Mouse (Mus musculus) mouse trophoblast stem cell (cell line): ENCODE results near the gene Pgpep1.

Experiments used
- in situ Hi-C, 2 experiments: fragments of 300-500 bp; cut with MseI, MboI; formaldehyde crosslinking; loops; 2 replicates in 1 of 2; 3 replicates in 1 of 2; pipeline ENCODE4 v1.15.1; 2025

The Pgpep1 gene

GRCm38 (mm10) chr8:70635527-70635926 is 24.7 kb downstream of the Pgpep1 start:
- in situ Hi-C loops: no loop called here

- in situ Hi-C loops: no loop called here
Observed at GRCm38 (mm10) chr8:70634066-70634465, 26.1 kb downstream of the Pgpep1 start.

GRCm38 (mm10) chr8:70632346-70632892 is 27.8 kb downstream of the Pgpep1 start, which contains the start of gene Gdf15:
TSS of gene Gdf15 (minus strand) at chr8:70632456.
- in situ Hi-C loops: no loop called here

- in situ Hi-C loops: no loop called here
Observed at GRCm38 (mm10) chr8:70631436-70631835, 28.8 kb downstream of the Pgpep1 start.

- in situ Hi-C loops: no loop called here
Observed at GRCm38 (mm10) chr8:70630532-70631381, 29.4 kb downstream of the Pgpep1 start.

GRCm38 (mm10) chr8:70629574-70630531 is 30.3 kb downstream of the Pgpep1 start:
- in situ Hi-C loops: no loop called here

- in situ Hi-C loops: no loop called here
Observed at GRCm38 (mm10) chr8:70628986-70629490, 31.1 kb downstream of the Pgpep1 start.

GRCm38 (mm10) chr8:70627041-70627440 is 33.1 kb downstream of the Pgpep1 start:
- in situ Hi-C loops: no loop called here

GRCm38 (mm10) chr8:70625104-70625503 is 35.1 kb downstream of the Pgpep1 start:
- in situ Hi-C loops: no loop called here

GRCm38 (mm10) chr8:70622220-70622619 is 38.0 kb downstream of the Pgpep1 start:
- in situ Hi-C loops: loop anchor here in 1 of 2 experiments (5.0 kb wide), 1 partner anchor 35 kb away; no protein-coding TSS in a partner anchor

GRCm38 (mm10) chr8:70618888-70619334 is 41.3 kb downstream of the Pgpep1 start:
- in situ Hi-C loops: no loop called here

GRCm38 (mm10) chr8:70617985-70618384 is 42.2 kb downstream of the Pgpep1 start:
- in situ Hi-C loops: no loop called here

GRCm38 (mm10) chr8:70616645-70617044 is 43.5 kb downstream of the Pgpep1 start:
- in situ Hi-C loops: no loop called here

GRCm38 (mm10) chr8:70615894-70616293 is 44.3 kb downstream of the Pgpep1 start, which contains the start of gene Lrrc25:
TSS of gene Lrrc25 (plus strand) at chr8:70616155.
- in situ Hi-C loops: no loop called here

- in situ Hi-C loops: no loop called here
Observed at GRCm38 (mm10) chr8:70615281-70615680, 44.9 kb downstream of the Pgpep1 start.

GRCm38 (mm10) chr8:70614469-70614868 is 45.7 kb downstream of the Pgpep1 start:
- in situ Hi-C loops: loop anchor here in 1 of 2 experiments (5.0 kb wide), 1 partner anchor 38 kb away; no protein-coding TSS in a partner anchor

- in situ Hi-C loops: loop anchor here in 1 of 2 experiments (5.0 kb wide), 1 partner anchor 39 kb away; no protein-coding TSS in a partner anchor
Observed at GRCm38 (mm10) chr8:70613763-70614162, 46.4 kb downstream of the Pgpep1 start.

- in situ Hi-C loops: loop anchor here in 1 of 2 experiments (5.0 kb wide), 1 partner anchor 40 kb away; no protein-coding TSS in a partner anchor
Observed at GRCm38 (mm10) chr8:70611849-70612248, 48.3 kb downstream of the Pgpep1 start.

- in situ Hi-C loops: loop anchor here in 1 of 2 experiments (5.0 kb wide), 1 partner anchor 41 kb away; no protein-coding TSS in a partner anchor
Observed at GRCm38 (mm10) chr8:70610796-70611771, 49.1 kb downstream of the Pgpep1 start.
